Mouse (Mus musculus): Measurements from ENCODE around the gene Ugt1a10.

Ugt1a10 gene

GRCm38 (mm10) chr1:88231803-88232499, 176.8 kb downstream of the Ugt1a10 start:
- DNase-seq: peak; percentile 94

- peak; percentile 94 for DNase-seq
Observed at GRCm38 (mm10) chr1:88232664-88233380, 177.6 kb downstream of the Ugt1a10 start.

GRCm38 (mm10) chr1:88233421-88234247, 178.4 kb downstream of the Ugt1a10 start:
- DNase-seq: peak; percentile 95

GRCm38 (mm10) chr1:88234248-88234610, 179.0 kb downstream of the Ugt1a10 start:
- DNase-seq: peak; percentile 91

- peak; percentile 93 for DNase-seq
Observed at GRCm38 (mm10) chr1:88234646-88235045, 179.5 kb downstream of the Ugt1a10 start.

- peak; percentile 94 for DNase-seq
Observed at GRCm38 (mm10) chr1:88235046-88235893, 180.1 kb downstream of the Ugt1a10 start.

GRCm38 (mm10) chr1:88235894-88236415, 180.8 kb downstream of the Ugt1a10 start:
- no peak for DNase-seq

- DNase-seq: no peak
Observed at GRCm38 (mm10) chr1:88237311-88237710, 182.1 kb downstream of the Ugt1a10 start.

GRCm38 (mm10) chr1:88238771-88239170, 183.6 kb downstream of the Ugt1a10 start:
- DNase-seq: peak; percentile 96

GRCm38 (mm10) chr1:88240072-88240471, 184.9 kb downstream of the Ugt1a10 start:
- no peak for DNase-seq

GRCm38 (mm10) chr1:88240579-88240978, 185.4 kb downstream of the Ugt1a10 start:
- peak; percentile 95 for DNase-seq

GRCm38 (mm10) chr1:88243861-88244260, 188.7 kb downstream of the Ugt1a10 start:
- DNase-seq: no peak

- DNase-seq: no peak
Observed at GRCm38 (mm10) chr1:88245881-88246280, 190.7 kb downstream of the Ugt1a10 start.

- no peak for DNase-seq
Observed at GRCm38 (mm10) chr1:88246386-88246785, 191.2 kb downstream of the Ugt1a10 start.

GRCm38 (mm10) chr1:88247660-88248059, 192.5 kb downstream of the Ugt1a10 start:
- DNase-seq: no peak

GRCm38 (mm10) chr1:88248658-88249057, 193.5 kb downstream of the Ugt1a10 start:
- no peak for DNase-seq

- DNase-seq: peak; percentile 94
Observed at GRCm38 (mm10) chr1:88249596-88249995, 194.4 kb downstream of the Ugt1a10 start.

GRCm38 (mm10) chr1:88250023-88250422, 194.8 kb downstream of the Ugt1a10 start:
- peak; percentile 94 for DNase-seq

- DNase-seq: no peak
Observed at GRCm38 (mm10) chr1:88253106-88253505, 197.9 kb downstream of the Ugt1a10 start.

GRCm38 (mm10) chr1:88253540-88253939, 198.4 kb downstream of the Ugt1a10 start:
- no peak for DNase-seq

- peak; percentile 97 for DNase-seq
Observed at GRCm38 (mm10) chr1:88254793-88255465, 199.7 kb downstream of the Ugt1a10 start.

GRCm38 (mm10) chr1:88255466-88255857, 200.3 kb downstream of the Ugt1a10 start:
- DNase-seq: peak; percentile 96

Measured in heart, adult 11 months (tissue).